Mouse (Mus musculus): Measurements from ENCODE around the gene Cyp2ab1.

DNA sequence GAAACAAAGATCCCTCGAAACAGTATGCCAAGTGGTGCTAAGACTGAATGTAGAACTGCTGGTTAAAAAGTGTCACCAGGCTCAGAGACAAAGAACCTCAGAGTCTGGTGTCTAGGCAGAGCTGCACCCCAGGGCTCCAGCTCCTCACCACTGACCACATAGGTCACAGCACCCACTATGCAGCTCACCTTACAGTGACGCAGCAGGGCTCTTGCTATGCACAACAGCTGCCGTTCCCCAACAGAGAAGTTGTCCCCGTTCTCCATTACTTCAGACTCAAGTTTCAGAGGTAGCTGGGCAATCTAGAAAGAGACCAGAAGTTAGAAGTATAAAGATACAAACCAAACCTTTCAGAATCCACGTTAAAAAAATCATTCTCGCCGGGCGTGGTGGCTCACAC, 9.7 kb upstream of the Cyp2ab1 start:
- TF ChIP-seq CTCF (IDR thresholded peaks at IDR 0.05; ENCODE audit: insufficient read depth, low read depth, low read length) (no peak), POLR2A (IDR thresholded peaks at IDR 0.05; ENCODE audit: insufficient read depth, low read depth, low read length) (no peak)

All from olfactory bulb, adult 2 months (tissue).